Mouse (Mus musculus) left cerebral cortex, adult 11 months (tissue): ENCODE measurements around the gene Aifm3.
"Not testable (repeated sequence)": the region's sequence is repeated elsewhere in the genome, so short reads cannot be mapped to it uniquely, and the experiment has no call there.

Experiments
- DNase-seq: peaks from one replicate; pipeline ENCODE4 v3.0.0; 2022; ENCODE audit warnings: low spot score

Aifm3 gene

DNA sequence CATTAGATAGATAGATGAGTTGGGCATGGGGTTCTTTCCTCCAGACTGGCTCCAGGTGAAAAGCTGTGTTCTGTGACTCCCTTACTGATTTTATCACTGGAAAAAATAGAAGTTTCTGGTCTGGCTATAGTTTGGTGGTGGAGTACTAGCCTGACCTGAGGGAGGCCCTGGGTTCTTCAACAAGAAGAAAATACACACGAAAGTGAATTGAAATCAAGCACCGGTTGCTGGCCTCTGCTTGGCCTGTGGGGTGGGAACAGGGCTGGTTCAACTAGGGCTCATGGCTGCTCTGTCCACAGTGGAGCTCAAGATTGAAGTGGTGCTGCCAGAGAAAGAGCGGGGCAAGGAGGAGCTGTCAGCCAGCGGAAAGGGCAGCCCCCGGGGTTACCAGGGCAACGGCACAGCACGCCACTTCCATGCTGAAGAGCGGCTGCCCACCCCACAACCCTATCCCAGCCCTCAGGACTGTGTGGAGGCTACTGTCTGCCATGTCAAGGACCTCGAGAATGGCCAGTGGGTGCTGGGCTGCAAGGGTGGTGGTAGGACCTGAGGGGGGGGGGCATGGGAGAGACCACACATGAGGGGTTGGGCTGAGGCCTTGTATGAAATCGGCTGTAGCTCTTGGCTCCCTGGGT, 10.0 kb downstream of the Aifm3 start:
- DNase-seq: no peak

DNA sequence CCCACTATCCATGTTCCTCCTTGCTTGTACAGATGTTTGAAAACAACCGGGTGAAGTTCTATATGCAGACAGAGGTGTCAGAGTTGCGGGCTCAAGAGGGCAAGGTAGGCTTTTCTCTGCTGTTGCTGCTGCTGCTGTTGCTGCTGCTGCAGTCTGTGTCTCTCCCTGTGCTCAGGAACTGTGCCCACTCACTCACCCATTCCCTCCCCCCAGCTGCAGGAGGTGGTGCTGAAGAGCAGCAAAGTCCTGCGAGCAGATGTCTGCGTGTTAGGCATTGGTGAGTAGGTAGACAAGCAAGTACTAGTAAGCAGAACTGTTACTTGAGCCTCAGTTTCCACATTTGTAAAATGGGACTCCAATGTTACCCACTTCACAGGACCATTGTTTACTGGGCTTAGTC, 13.3 kb downstream of the Aifm3 start:
- no peak for DNase-seq

DNA sequence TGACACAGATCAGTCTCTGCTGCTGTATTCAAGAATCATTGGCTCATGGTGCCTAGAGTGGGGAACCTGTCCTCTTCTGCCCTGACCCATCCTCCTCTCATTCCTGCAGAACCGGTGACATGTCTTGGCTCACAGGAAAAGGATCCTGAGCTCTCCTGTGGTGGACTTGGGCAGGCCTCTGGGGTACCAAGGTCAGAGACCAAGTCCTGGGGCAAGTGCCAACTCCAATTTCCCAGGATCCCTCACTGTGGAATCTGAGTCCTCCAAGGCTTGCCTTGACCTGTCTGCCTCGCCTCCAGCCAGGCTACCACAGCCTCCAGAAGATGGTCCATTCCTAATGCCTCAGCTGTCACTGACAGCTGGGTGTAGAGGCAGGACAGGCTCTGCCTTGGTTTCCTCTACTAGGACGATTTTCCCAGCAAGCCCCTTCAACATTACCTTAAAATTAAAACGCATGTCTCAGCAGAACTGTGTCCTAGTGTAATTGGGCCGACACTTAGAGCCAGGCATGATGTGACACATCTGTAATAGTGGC, 17.7 kb downstream of the Aifm3 start:
- no peak for DNase-seq

DNA sequence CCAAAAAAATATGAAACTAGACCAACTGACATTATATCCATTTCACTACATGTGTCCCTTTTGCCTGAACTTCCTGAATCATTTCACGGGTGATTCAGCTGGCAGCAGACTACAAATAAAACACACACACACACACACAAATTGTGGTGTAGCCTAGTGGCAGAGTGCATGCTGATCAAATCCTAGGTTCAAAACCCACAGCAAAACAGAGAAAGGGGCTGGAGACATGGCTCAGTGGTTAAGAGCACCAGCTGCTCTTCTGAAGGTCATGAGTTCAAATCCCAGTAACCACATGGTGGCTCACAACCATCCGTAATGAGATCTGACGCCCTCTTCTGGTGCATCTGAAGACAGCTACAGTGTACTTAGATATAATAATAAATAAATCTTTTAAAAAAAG, 18.6 kb downstream of the Aifm3 start:
- DNase-seq: not testable (repeated sequence)

DNA sequence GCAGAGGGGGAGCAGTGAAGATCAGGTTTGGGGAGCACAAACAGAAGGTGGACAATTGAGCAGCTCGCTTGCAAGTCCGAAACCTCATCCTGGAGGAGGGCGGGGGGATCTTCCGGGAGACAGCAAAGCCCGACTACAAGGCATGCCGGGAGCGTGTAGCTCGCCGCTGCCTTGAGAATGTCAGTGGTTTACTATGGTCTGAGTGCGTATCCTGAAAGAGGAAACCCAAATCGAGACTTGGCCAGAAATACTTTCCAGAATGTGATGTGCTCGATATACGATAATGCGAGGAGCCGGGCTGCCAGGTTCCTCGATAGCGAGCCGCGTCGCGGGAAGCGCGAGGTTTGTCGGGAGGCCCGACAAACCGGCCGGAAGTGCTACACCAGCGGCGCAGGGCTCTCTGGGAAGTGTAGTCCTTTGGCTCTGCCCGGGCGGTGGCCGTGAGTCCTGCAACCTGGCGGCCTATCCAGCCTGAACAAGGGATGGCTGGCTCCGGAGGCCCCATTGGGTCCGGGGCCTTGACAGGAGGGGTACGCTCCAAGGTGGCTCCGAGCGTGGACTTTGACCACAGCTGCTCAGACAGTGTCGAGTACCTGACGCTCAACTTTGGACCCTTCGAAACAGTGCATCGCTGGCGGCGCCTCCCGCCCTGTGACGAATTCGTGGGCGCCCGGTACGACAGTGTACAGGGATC, 19.3 kb downstream of the Aifm3 start, which contains the start of gene Lztr1:
Gene Lztr1, plus strand, starts transcription at position 143 of the 694 bp plus-strand sequence.
- DNase-seq: peak; percentile 83

DNA sequence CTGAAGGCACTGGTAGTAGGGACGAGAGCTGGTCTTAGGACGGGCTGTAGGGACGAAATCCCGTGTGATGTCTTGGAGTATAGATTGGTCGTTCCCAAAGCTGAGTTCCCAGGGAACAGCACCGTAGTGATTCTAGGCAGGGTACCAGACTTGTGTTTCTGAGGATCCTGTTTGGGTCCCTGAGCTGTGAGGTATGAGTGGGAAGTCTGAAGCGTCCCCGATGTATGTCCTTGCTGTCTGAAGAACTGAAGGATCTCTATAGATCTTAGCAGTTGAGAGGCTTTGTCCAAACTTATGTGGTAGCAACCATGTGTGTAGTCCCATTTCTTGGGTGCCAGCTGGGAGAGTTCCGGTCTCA, 19.8 kb downstream of the Aifm3 start:
- DNase-seq: no peak

DNA sequence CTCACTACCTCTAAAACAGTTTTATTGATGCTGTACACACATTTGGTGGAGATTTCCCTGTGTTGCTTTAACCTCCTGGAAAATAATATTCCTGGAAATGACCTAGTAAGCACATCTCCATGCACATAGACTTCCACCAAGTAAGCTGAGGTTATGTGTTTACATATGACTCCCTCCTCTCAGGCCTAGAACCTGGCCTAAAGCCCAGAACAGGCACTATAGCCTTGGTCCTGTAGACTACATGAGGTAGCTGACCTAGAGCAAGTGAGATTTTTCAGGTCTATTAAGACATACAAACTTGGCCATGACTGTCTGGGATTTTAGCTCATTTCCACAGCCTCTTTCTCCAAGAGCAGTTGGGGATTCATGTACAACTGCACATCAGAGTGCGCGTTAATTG, 20.7 kb downstream of the Aifm3 start:
- DNase-seq: no peak

DNA sequence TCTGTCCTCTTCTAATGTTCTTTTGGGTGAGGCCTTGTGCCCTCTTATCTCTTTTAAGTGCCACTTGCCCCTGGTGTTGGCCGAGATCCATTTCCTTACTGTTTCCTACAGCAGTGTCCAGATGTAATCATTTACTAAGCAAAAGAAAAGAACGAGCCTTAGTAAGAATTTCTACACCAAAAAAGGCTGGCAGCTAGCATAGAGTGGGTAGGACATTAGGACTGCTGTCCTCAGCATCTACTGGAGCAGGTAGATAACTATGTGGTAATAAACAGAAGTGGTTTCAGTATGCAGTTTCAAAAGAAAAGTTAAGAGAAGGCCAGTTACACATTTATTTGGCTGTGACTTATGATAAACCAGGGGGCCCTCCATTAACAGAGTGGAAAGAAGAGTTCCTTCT, 21.3 kb downstream of the Aifm3 start:
- DNase-seq: no peak

DNA sequence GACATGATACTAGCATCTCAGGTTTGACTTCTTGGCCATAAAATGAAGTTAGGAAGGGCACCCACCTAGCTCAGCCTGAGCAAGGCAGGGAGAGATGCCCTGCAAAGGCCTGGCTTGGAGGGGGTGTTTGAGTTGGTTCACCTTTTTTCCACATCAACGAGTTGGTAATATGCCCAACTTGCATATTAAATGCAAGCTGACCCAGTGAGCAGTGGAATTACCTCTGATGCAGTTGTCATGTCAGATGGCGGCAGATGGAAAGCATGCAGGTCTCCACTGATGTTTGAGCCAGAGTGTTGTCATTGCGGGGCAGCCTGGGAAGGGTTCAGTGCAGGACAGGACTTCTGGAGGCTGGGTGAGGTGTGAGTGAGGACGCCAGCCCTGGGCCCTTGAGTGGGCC, 22.0 kb downstream of the Aifm3 start:
- no peak for DNase-seq

DNA sequence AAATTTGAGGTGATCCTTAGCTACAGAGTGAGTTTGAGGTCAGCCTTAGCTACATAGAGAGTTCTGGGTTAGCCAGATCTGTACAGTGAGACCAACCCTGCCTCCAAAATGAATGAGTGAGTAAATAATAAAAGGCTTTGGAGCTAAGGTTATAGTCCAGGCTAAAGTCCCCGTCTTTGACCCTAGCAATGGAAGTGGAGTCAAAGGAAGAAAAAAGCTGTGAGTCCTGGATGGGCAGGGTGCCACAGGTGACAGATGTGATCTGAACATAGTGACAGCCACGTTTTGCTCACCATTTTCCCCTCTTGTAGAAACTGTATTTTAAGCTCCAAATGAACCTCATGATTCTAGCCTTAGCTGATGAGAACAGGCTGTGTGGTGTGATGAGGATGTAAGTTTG, 29.5 kb downstream of the Aifm3 start:
- no peak for DNase-seq

DNA sequence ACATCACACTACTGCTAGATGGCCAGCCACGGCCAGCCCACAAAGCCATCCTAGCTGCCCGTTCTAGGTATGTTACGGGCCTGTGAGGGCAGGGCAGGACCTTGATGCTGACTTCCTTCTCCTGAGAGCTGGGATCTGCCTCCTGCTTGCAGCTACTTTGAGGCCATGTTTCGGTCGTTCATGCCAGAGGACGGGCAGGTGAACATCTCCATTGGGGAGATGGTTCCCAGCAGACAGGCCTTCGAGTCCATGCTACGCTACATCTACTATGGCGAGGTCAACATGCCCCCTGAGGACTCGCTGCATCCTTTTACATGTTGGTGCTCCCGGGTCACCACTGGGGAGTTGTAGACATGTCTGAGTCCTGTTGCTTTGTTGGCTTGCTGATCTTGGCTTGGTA, 34.7 kb downstream of the Aifm3 start:
- DNase-seq: no peak

DNA sequence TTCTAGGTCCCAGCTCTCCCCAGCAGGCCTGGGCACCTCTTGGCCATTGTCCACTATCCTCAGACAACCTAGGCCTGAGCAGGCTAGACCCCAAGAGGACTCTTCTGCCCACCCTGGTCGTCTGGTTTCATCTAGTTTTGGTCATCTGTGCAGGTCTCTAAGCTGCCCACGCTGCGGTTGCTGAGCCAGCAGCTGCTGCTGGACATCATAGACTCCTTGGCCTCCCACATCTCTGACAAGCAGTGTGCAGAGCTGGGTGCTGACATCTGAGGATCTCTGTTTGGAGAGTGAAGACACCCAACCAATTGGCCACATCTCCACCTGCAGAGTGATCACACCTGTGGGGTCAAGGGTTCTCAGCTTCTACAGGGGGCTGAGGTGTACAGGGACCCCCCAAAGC, 36.1 kb downstream of the Aifm3 start:
- DNase-seq: no peak

DNA sequence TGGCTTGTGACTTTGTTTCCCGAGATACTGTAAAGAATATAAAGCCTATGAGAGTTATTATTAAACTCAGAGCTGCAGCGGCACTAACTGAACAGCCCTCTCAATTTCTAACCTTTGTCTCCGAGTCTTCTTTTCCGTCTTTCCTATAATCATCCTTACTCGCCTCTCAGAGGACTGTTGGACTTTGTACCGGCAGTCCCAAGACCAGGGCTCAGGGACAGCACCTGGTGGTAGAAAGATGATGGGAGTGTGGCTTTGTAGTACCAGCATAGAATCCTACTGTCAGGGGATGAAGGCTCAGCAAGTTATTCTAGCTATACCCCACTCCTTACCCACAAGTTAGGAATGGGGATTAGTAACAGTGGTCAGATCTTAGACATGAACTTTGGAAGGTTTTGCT, 36.8 kb downstream of the Aifm3 start:
- no peak for DNase-seq

DNA sequence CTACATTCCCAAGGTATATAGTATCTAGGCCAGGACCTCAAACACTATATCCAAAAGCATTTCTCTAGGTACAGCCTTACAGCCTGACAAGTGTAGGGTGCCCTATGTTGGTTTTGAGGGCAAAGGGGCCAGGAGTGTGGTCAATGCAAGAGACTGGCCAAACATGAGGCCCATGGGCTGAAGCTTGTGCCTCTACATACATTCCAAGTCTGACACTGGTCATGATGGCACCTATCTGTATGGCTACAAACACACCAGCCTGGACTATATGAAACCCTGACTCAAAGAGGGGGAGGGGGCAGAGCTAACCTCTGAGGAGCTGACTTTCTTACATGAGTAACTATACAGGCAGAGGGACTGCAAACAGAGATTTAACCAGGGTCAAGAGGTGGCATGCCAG, 38.2 kb downstream of the Aifm3 start:
- DNase-seq: no peak

DNA sequence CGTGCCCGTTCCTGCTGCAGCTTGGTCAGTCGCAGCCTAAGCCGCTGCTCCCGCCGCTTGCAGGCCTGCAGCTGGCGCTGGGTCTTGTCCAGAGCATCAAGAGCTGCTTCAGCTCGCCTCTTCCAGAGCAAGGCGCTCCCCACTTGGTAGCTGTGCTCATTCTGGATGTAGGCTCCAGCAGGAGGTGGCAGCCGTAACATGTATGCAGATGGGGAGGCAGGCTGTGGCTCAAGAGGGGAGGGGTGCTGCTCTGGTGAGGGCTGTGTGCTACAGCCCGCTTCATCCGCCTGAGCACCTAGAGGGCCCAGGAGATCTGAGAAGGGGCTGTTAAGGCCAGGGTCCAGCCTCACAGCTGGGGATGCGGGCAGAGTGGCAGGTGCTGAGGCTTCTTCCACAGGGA, 38.9 kb downstream of the Aifm3 start:
- DNase-seq: no peak

DNA sequence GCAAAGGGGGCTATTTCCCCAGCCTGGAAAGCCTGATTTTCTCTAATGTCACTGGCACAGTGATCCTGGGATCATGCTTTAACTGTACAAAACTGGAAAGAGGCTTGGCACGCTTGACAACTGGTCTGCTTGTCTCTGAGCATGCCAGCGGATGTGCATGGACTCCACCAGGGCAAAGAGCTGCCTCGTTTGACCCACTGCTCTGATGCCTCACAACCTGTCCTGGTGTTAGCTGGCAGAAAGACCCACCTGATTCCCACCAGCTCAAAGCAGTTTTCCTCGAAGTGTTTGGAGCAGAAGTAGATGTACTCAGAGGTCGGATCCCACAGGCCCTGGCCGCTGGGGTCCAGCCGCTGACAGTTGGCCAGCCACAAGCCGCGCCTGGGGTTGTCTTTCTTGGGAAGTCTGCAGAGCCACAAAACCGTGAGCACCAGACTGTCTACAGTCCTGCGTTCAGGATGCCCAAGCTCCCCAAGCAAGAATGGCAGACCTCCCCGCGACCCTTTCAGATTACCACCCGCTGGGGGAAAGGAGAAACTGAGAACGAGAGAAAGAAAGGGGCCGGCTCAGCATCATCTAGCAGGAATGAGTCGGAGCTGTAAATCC, 40.7 kb downstream of the Aifm3 start:
- DNase-seq: no peak

DNA sequence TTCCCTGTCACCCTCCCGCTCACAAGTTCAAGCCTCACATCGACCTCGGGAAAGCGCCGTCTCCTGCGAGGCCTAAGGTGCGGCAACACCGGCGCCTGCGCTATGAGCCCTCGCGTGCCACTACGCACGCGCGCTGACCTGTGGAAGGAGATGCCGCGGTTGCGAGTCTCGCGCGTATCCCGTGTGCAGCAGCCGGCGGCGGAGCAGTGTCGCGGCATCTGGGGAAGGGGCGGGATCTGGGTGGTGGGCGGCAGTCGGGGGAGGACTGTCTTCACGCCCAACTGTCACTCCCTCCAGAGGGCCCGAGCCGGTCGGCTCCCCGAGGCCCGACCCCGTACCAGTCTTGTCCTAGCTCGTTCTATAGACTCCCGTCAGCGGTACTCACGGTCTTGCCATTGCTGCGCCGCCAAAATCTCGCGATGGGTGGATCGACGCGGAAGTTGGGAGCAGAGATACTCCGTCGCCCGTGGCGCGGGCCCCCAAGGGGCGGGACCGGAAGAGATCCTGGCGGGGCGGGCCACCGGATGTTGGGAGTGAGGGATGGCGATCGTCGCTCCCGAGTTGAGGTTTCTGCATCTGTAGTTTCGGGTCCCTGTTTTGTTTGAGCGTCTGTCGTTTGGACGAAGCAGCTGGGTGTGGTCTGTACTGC, 41.4 kb downstream of the Aifm3 start, which contains the start of gene Thap7:
Gene Thap7, minus strand, starts transcription at position 497 of the 649 bp plus-strand sequence.
- DNase-seq: peak; percentile 91

DNA sequence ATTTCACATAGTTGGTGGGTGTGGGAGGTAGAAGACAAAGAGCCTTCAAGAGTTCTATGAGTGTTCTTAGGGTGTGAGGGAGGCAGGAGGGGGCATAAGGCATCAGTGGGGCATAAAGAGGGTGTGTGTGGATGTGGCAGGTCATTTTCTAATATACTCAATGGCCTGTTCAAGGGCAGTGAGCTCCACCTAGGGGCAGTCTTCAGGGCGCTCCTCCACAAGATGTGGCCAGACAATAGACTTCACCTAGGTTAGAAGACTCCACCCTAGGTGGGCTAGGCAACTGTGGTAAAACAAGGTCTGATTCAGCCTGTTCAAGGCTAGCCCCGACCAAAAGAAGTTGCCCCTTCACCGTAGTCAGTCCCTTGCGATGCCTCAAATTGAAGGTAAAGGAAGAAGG, 42.9 kb downstream of the Aifm3 start:
- DNase-seq: no peak

DNA sequence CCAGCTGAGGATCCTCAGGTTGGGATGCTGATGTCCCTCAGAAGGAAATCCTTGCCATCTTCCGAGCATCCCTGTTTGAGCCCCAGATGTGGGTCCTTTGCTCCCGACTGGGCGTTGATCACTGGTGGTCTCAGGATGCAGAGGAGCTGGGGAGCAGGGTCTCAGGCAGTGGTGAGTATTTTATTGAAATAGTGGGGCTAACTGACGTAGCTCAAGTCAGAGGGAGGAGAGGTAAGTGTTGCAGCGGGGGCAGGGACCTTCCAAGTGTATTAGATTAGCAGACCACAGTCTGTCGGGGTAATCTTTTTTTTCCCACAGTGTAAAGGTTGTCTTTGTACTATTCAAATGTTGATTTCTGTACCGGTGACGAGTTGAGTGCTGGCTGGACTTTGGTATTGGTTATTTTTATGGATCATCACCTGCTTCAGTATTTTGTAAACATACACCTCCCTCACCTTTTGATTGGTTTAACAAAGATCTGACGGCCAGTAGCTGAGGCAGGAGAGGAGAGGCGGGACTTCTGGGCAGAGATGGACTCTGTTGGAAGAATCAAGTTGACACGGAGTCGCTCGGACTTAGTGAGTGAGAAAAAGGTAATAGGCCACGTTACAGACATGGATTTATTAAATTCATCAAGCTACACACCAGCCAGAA, 43.4 kb downstream of the Aifm3 start:
- no peak for DNase-seq

DNA sequence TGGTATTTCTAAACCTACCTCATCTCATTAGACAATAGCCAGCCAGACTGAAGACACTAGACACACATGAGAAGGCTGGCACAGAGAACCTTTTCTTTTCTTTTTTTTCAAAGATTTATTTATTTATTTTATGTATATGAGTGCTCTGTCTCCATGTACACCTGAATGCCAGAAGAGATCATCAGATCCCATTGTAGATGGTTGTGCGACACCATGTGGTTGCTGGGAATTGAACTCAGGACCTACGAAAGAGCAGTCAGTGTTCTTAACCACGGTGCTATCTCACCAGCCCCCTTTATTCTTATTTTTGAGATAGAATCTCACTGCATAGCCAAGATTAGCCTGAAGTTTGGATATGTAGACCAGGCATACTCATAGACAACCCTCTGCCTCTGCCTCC, 47.2 kb downstream of the Aifm3 start:
- no peak for DNase-seq

DNA sequence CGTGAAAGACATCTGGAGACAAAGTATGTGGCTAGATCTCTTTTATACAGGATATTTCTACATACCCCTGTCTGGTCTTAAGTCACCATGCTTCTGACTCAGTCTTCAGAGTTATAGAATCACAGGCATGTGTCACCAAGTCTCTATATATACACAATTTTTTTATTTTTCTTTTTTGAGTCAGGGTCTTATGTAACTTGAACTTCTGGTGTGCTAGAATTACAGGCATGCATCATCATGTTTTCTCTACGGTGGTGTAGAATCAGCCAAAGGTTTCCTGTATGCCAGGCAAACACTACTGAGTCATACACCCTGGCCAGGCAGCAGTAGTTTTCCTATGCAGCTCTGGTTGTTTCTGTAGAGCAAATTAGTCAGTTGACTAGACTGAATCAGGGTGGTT, 53.2 kb downstream of the Aifm3 start:
- DNase-seq: no peak

DNA sequence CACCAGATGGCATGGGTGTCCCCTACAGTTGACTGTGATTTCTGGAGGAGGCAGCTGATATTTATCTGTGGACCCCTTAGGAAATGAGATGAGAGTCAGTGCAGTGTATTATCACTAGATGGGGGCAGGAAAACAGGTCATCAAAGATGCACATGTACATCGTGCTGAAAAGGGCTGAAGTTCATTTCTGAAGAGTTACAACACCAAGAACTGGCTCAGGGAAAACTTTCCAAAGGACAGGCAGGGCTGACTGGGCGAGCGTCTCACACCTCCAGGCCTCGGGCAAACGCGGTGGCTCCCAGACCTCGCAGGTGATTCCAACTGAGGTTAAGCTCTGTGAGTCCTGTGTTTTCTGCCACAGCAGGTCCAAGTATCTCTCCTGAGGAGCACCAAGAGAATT, 63.4 kb downstream of the Aifm3 start:
- no peak for DNase-seq
